Mouse (Mus musculus): ENCODE results near the gene Idh1. TPM values are rescaled to one million over a fixed set of nuclear protein-coding genes. Genes with fewer than 3 reads are reported as not detected.
"Not testable (repeated sequence)": the region's sequence is repeated elsewhere in the genome, so short reads cannot be mapped to it uniquely, and the experiment has no call there.

Gene Idh1
- polyA plus RNA-seq (2015; fragmentation: Nextera tagmentation; extraction: Ambion mirVana), result 292 and 296 TPM in 2 replicates

GRCm38 (mm10) chr1:65186287-65187073 is at the start of gene Idh1, which contains the start of gene Pikfyve:
Gene Idh1, minus strand, starts transcription at chr1:65186500.
Gene Pikfyve, plus strand, starts transcription at chr1:65186683.
- peak within 1 kb of the TSS; percentile 89 for H3K9ac ChIP-seq (ENCODE audit: low read depth, low read length)

GRCm38 (mm10) chr1:65230566-65230965 is 44.3 kb upstream of the Idh1 start:
- H3K4me1 ChIP-seq (replicated peaks; ENCODE audit: insufficient read depth, low read length), result no peaks in the 10 kb centered on the region
- no peak for TF ChIP-seq CTCF (IDR thresholded peaks at IDR 0.05; ENCODE audit: low read depth)

More at GRCm38 (mm10) chr1:65186287-65187073, at the start of gene Idh1, which contains the start of gene Pikfyve:
- no peaks in the 10 kb centered on the region for H3K27me3 ChIP-seq (ENCODE audit: insufficient read depth, low read length)
- peak within 1 kb of the TSS; percentile 92 for H3K4me3 ChIP-seq (replicated peaks; ENCODE audit: low read depth, low read length)
- H3K9me3 ChIP-seq (replicated peaks; ENCODE audit: low read length), result no peaks in the 10 kb centered on the region
- ATAC-seq (replicated peaks; ENCODE audit: low FRiP score, low read depth) (peak; percentile 98), DNase-seq (ENCODE audit: low spot score) (peak; percentile 99)
- WGBS, result under 1% methylated on average over 69 of the region's 71 CpGs
- no peak for TF ChIP-seq CTCF (IDR thresholded peaks at IDR 0.05; ENCODE audit: low read depth)
- no peaks in the 10 kb centered on the region for H3K36me3 ChIP-seq (ENCODE audit: insufficient read depth, low read length)
- H3K4me1 ChIP-seq (replicated peaks; ENCODE audit: insufficient read depth, low read length), result no peaks in the 10 kb centered on the region
- H3K27ac ChIP-seq, result peak within 1 kb of the TSS; percentile 83
- peak within 1 kb of the TSS; percentile 75 for H3K4me2 ChIP-seq (ENCODE audit: low read length)

GRCm38 (mm10) chr1:65229768-65230167 is 43.5 kb upstream of the Idh1 start:
- not testable (repeated sequence) for ATAC-seq (replicated peaks; ENCODE audit: low FRiP score, low read depth); H3K4me2 ChIP-seq (ENCODE audit: low read length); H3K9me3 ChIP-seq (replicated peaks; ENCODE audit: low read length); H3K9ac ChIP-seq (ENCODE audit: low read depth, low read length); H3K27ac ChIP-seq; H3K36me3 ChIP-seq (ENCODE audit: insufficient read depth, low read length); H3K27me3 ChIP-seq (ENCODE audit: insufficient read depth, low read length); DNase-seq (ENCODE audit: low spot score); H3K4me1 ChIP-seq (replicated peaks; ENCODE audit: insufficient read depth, low read length); H3K4me3 ChIP-seq (replicated peaks; ENCODE audit: low read depth, low read length)
- 89% methylated on average over 3 of the region's 3 CpGs for WGBS

More at GRCm38 (mm10) chr1:65230566-65230965, 44.3 kb upstream of the Idh1 start:
- Histone ChIP-seq H3K9me3 (replicated peaks; ENCODE audit: low read length) (no peaks in the 10 kb centered on the region), H3K4me3 (replicated peaks; ENCODE audit: low read depth, low read length) (no peak overlapping the region), H3K27me3 (ENCODE audit: insufficient read depth, low read length) (no peaks in the 10 kb centered on the region), H3K27ac (no peak overlapping the region), H3K9ac (ENCODE audit: low read depth, low read length) (no peak overlapping the region), H3K4me2 (ENCODE audit: low read length) (no peak overlapping the region), H3K36me3 (ENCODE audit: insufficient read depth, low read length) (0 out of 2 replicates have a peak, but pooled peaks cover 4% of the 10 kb centered on the region)
- no peak for ATAC-seq (replicated peaks; ENCODE audit: low FRiP score, low read depth)
- WGBS, result 88% methylated on average over 1 of the region's 1 CpGs
- DNase-seq (ENCODE audit: low spot score), result no peak

GRCm38 (mm10) chr1:65227681-65228080 is 41.4 kb upstream of the Idh1 start:
- Histone ChIP-seq H3K36me3 (ENCODE audit: insufficient read depth, low read length) (peaks cover 7% of the 10 kb centered on the region; the same call in 1 of the 2 replicates), H3K9me3 (replicated peaks; ENCODE audit: low read length) (no peaks in the 10 kb centered on the region), H3K27me3 (ENCODE audit: insufficient read depth, low read length) (no peaks in the 10 kb centered on the region), H3K4me3 (replicated peaks; ENCODE audit: low read depth, low read length) (no peak overlapping the region), H3K4me2 (ENCODE audit: low read length) (no peak overlapping the region), H3K27ac (no peak overlapping the region), H3K9ac (ENCODE audit: low read depth, low read length) (no peak overlapping the region), H3K4me1 (replicated peaks; ENCODE audit: insufficient read depth, low read length) (no peaks in the 10 kb centered on the region)
- TF ChIP-seq CTCF (IDR thresholded peaks at IDR 0.05; ENCODE audit: low read depth), result no peak
- 88% methylated on average over 2 of the region's 2 CpGs for WGBS
- ATAC-seq (replicated peaks; ENCODE audit: low FRiP score, low read depth) (no peak), DNase-seq (ENCODE audit: low spot score) (no peak)

GRCm38 (mm10) chr1:65223654-65224053 is 37.4 kb upstream of the Idh1 start:
- 96% methylated on average over 2 of the region's 2 CpGs for WGBS
- Histone ChIP-seq H3K27ac (no peak overlapping the region), H3K36me3 (ENCODE audit: insufficient read depth, low read length) (peaks cover 15% of the 10 kb centered on the region), H3K4me1 (replicated peaks; ENCODE audit: insufficient read depth, low read length) (no peaks in the 10 kb centered on the region), H3K4me3 (replicated peaks; ENCODE audit: low read depth, low read length) (no peak overlapping the region), H3K27me3 (ENCODE audit: insufficient read depth, low read length) (no peaks in the 10 kb centered on the region), H3K9ac (ENCODE audit: low read depth, low read length) (no peak overlapping the region), H3K9me3 (replicated peaks; ENCODE audit: low read length) (no peaks in the 10 kb centered on the region), H3K4me2 (ENCODE audit: low read length) (no peak overlapping the region)
- TF ChIP-seq CTCF (IDR thresholded peaks at IDR 0.05; ENCODE audit: low read depth), result no peak
- no peak for DNase-seq (ENCODE audit: low spot score)
- ATAC-seq (replicated peaks; ENCODE audit: low FRiP score, low read depth), result no peak

- H3K9ac ChIP-seq (ENCODE audit: low read depth, low read length), result no peak overlapping the region
- DNase-seq (ENCODE audit: low spot score), result no peak
- WGBS, result 95% methylated on average over 1 of the region's 1 CpGs
Measured at GRCm38 (mm10) chr1:65217972-65218371, 31.7 kb upstream of the Idh1 start.

More at GRCm38 (mm10) chr1:65217972-65218371, 31.7 kb upstream of the Idh1 start:
- Histone ChIP-seq H3K27me3 (ENCODE audit: insufficient read depth, low read length) (no peaks in the 10 kb centered on the region), H3K4me3 (replicated peaks; ENCODE audit: low read depth, low read length) (no peak overlapping the region), H3K27ac (no peak overlapping the region), H3K36me3 (ENCODE audit: insufficient read depth, low read length) (peaks cover 14% of the 10 kb centered on the region), H3K9me3 (replicated peaks; ENCODE audit: low read length) (no peaks in the 10 kb centered on the region), H3K4me2 (ENCODE audit: low read length) (no peak overlapping the region), H3K4me1 (replicated peaks; ENCODE audit: insufficient read depth, low read length) (no peaks in the 10 kb centered on the region)
- ATAC-seq (replicated peaks; ENCODE audit: low FRiP score, low read depth), result no peak
- no peak for TF ChIP-seq CTCF (IDR thresholded peaks at IDR 0.05; ENCODE audit: low read depth)

Data from kidney, postnatal 0 days (tissue).